Mouse (Mus musculus) MEL (cell line): Measurements from ENCODE around the gene Ubc.

ENCODE experiments used
- CTCF ChIP-seq, 3 experiments: IDR thresholded peaks in 2 of 3; conservative IDR thresholded peaks in 1 of 3; 2 replicates each; pipeline ENCODE4 v1.5.1; 2011 to 2012; ENCODE audit warnings: low read length in 3 of 3, low read depth in 2 of 3, mild to moderate bottlenecking in 2 of 3, improper control_type of control experiment in 1 of 3, inconsistent platforms in 1 of 3, mixed read lengths in 1 of 3, moderate library complexity in 1 of 3; ENCODE audit not compliant: control insufficient read depth in 1 of 3, insufficient read depth in 1 of 3, poor library complexity in 1 of 3, severe bottlenecking in 1 of 3
- ETS1 ChIP-seq: IDR thresholded peaks from 2 replicates; pipeline ENCODE4 v1.6.1; 2012; ENCODE audit warnings: low read depth, mild to moderate bottlenecking, inconsistent platforms, low read length, improper control_type of control experiment, moderate library complexity
- GATA1 ChIP-seq: IDR thresholded peaks from 2 replicates; pipeline ENCODE4 v1.6.1; 2011; ENCODE audit warnings: low read depth, low read length, improper control_type of control experiment
- POLR2A ChIP-seq, 2 experiments: IDR thresholded peaks; 2 replicates each; pipeline ENCODE4 v1.6.1; 2011 to 2012; ENCODE audit warnings: low read length in 2 of 2, mild to moderate bottlenecking in 2 of 2, control low read depth in 1 of 2, improper control_type of control experiment in 1 of 2, low read depth in 1 of 2, moderate library complexity in 1 of 2; ENCODE audit not compliant: control insufficient read depth in 1 of 2, insufficient read depth in 1 of 2, poor library complexity in 1 of 2

GRCm38 (mm10) chr5:125416183-125416582 is 26.2 kb upstream of the Ubc start:
- TF ChIP-seq CTCF (IDR thresholded peaks at IDR 0.05 in 2 of 3, conservative IDR thresholded peaks at IDR 0.05 in 1 of 3; ENCODE audit: control insufficient read depth in 1 of 3, insufficient read depth in 1 of 3, low read depth in 2 of 3, low read length in 3 of 3, poor library complexity in 1 of 3, severe bottlenecking in 1 of 3): no peak
- no peak for TF ChIP-seq POLR2A (IDR thresholded peaks at IDR 0.05; ENCODE audit: control insufficient read depth in 1 of 2, insufficient read depth in 1 of 2, low read depth in 1 of 2, low read length in 2 of 2, poor library complexity in 1 of 2)
- TF ChIP-seq GATA1: no peak
- TF ChIP-seq ETS1: no peak
